8 mouse cellular contexts compared by ENCODE assay signal in the genomic region with DNA sequence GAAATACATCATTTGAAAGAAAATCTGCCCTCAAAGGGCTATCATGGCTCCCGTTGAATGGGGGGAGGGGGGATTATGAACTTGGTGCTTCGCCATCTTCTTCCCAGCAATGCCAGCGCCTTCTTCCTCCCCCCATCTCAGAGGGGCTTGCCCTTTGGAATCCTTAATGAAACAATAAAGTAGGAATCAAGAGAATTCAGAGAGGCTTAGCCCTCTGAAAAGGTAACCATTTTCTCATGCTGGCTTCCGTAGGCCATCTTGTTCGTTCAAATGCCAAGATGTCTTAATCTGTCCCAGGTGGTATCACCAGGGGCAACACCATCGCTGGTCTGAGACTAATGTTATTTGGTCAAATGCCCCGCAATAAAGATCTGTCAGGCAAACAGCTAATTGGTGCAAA. TPM values are rescaled to one million over a fixed set of nuclear protein-coding genes. Genes with fewer than 3 reads are reported as not detected.
DNase-seq lines count a peak whose midpoint lies in the region; ATAC-seq and TF ChIP-seq lines count a peak whose summit lies in the region.

No protein-coding gene starts in this region.

- no peaks in the 10 kb centered on the region for H3K27me3 ChIP-seq in lung, embryonic 14.5 days (ENCODE audit: insufficient read depth, low read length)
- no peaks in the 10 kb centered on the region for H3K27me3 ChIP-seq in embryonic facial prominence, embryonic 15.5 days
- no peaks in the 10 kb centered on the region for H3K27me3 ChIP-seq in limb, embryonic 10.5 days (ENCODE audit: low read depth, poor library complexity, severe bottlenecking)

- peak overlapping the region; percentile 71 for H3K4me2 ChIP-seq in lung, embryonic 14.5 days
- H3K4me2 ChIP-seq in embryonic facial prominence, embryonic 15.5 days (replicated peaks): peak overlapping the region; percentile 96

- H3K27ac ChIP-seq in lung, embryonic 14.5 days (ENCODE audit: low read depth): no peak overlapping the region
- H3K27ac ChIP-seq in embryonic facial prominence, embryonic 15.5 days (replicated peaks): no peak overlapping the region
- peak overlapping the region; percentile 99 for H3K27ac ChIP-seq in limb, embryonic 10.5 days

- H3K9me3 ChIP-seq in lung, embryonic 14.5 days (ENCODE audit: low read depth, low read length): no peaks in the 10 kb centered on the region
- no peaks in the 10 kb centered on the region for H3K9me3 ChIP-seq in embryonic facial prominence, embryonic 15.5 days (replicated peaks)
- no peaks in the 10 kb centered on the region for H3K9me3 ChIP-seq in limb, embryonic 10.5 days (replicated peaks)

- H3K9ac ChIP-seq in lung, embryonic 14.5 days: peak overlapping the region; percentile 89
- H3K9ac ChIP-seq in embryonic facial prominence, embryonic 15.5 days: peak overlapping the region; percentile 12

- DNase-seq in lung, embryonic 14.5 days: peak; percentile 55
- no peak for DNase-seq in lung, postnatal 14 days
- peak; percentile 46 for DNase-seq in limb, embryonic 10.5 days (ENCODE audit: low spot score)
- DNase-seq in retina, postnatal 1 day: peak; percentile 59
- no peak for DNase-seq in gastrocnemius, postnatal 14 days
- no peak for DNase-seq in urinary bladder, postnatal 25 days (ENCODE audit: low spot score)

- WGBS in lung, embryonic 14.5 days: 44% methylated on average over 7 of the region's 7 CpGs
- 20% methylated on average over 7 of the region's 7 CpGs for WGBS in embryonic facial prominence, embryonic 15.5 days
- whole genome bisulfite sequencing in limb, embryonic 10.5 days: 45% methylated on average over 7 of the region's 7 CpGs

- TF ChIP-seq CTCF in lung, embryonic 14.5 days (IDR thresholded peaks at IDR 0.05; ENCODE audit: low read depth): no peak

- intact Hi-C loops in gastrocnemius, postnatal 14 days (cut with DNase I; ENCODE audit: low total_unique reads): loop anchor here (5.0 to 10.0 kb wide), 3 partner anchors 137 to 687 kb away; no protein-coding TSS in a partner anchor

- no peaks in the 10 kb centered on the region for H3K4me1 ChIP-seq in lung, embryonic 14.5 days (ENCODE audit: insufficient read depth)
- peaks cover 20% of the 10 kb centered on the region for H3K4me1 ChIP-seq in embryonic facial prominence, embryonic 15.5 days
- peaks cover 13% of the 10 kb centered on the region for H3K4me1 ChIP-seq in limb, embryonic 10.5 days

- ATAC-seq in lung, embryonic 14.5 days (ENCODE audit: insufficient read depth): no peak
- no peak for ATAC-seq in embryonic facial prominence, embryonic 15.5 days (ENCODE audit: insufficient number of reproducible peaks, low FRiP score, low TSS enrichment, low read depth)
- no peak for ATAC-seq in erythroid progenitor cell, adult 5-6 weeks (replicated peaks; ENCODE audit: low FRiP score, poor library complexity, severe bottlenecking)

- no peaks in the 10 kb centered on the region for H3K36me3 ChIP-seq in lung, embryonic 14.5 days (ENCODE audit: insufficient read depth)
- H3K36me3 ChIP-seq in embryonic facial prominence, embryonic 15.5 days: no peaks in the 10 kb centered on the region
- H3K36me3 ChIP-seq in limb, embryonic 10.5 days: peaks cover 17% of the 10 kb centered on the region

- H3K4me3 ChIP-seq in lung, embryonic 14.5 days (ENCODE audit: low read depth, low read length): peak overlapping the region; percentile 79
- peak overlapping the region; percentile 81 for H3K4me3 ChIP-seq in embryonic facial prominence, embryonic 15.5 days (replicated peaks)
- H3K4me3 ChIP-seq in limb, embryonic 10.5 days: peak overlapping the region; percentile 98

RNA-seq across cellular contexts. Expression of gene Basp1, which starts 2.1 kb away (rescaled TPM):
- 34.5 and 37.8 TPM in 2 replicates for polyA plus RNA-seq in lung, embryonic 14.5 days (2014; fragmentation: Nextera tagmentation; extraction: Ambion mirVana)
- 56.8 and 61.7 TPM in 2 replicates for polyA plus RNA-seq in embryonic facial prominence, embryonic 15.5 days (2015; fragmentation: Nextera tagmentation; extraction: Ambion mirVana)
- 41.1 and 43.1 TPM in 2 replicates for polyA plus RNA-seq in limb, embryonic 10.5 days (2016; fragmentation: Nextera tagmentation; extraction: Ambion mirVana)
- 1 to 10 TPM; 6.9 to 9.5 TPM for total RNA-seq in gastrocnemius, postnatal 14 days (2021)
- total RNA-seq in erythroid progenitor cell, adult 5-6 weeks (2015; ENCODE audit: low replicate concordance): 2.2 TPM in 1 of 2 replicates, not detected in the other
- total RNA-seq in erythroid progenitor cell, adult 5-6 weeks (2017; ENCODE audit: low replicate concordance): 2.1 TPM in 1 of 2 replicates, not detected in the other

Comparison
In these comparisons a context has a peak if more than half of its experiments do, and no peak if none do; other contexts are left out.
1. DNase-seq: peak in lung, embryonic 14.5 days (single experiment), limb, embryonic 10.5 days (single experiment) and retina, postnatal 1 day (single experiment); none in lung, postnatal 14 days (single experiment), gastrocnemius, postnatal 14 days (single experiment) and urinary bladder, postnatal 25 days (single experiment).
2. Peak in every context shown above with its lines, with median percentiles within 50 percentile points of each other: H3K4me3 ChIP-seq.